Mouse (Mus musculus): ENCODE results near the gene Gm9803.

Gm9803 gene

GRCm38 (mm10) chr10:43512976-43513375 is 10.9 kb upstream of the Gm9803 start:
- in situ Hi-C loops (cut with MseI, MboI): no loop called here

- in situ Hi-C loops (cut with MseI, MboI): no loop called here
These were observed 6.8 kb upstream of the Gm9803 start for GRCm38 (mm10) chr10:43516992-43517660.

GRCm38 (mm10) chr10:43517836-43518235 is 6.0 kb upstream of the Gm9803 start:
- in situ Hi-C loops (cut with MseI, MboI): no loop called here

GRCm38 (mm10) chr10:43518368-43518767 is 5.5 kb upstream of the Gm9803 start:
- in situ Hi-C loops (cut with MseI, MboI): no loop called here

GRCm38 (mm10) chr10:43519977-43520376 is 3.9 kb upstream of the Gm9803 start:
- in situ Hi-C loops (cut with MseI, MboI): no loop called here

GRCm38 (mm10) chr10:43527283-43528269 is 3.7 kb downstream of the Gm9803 start:
- in situ Hi-C loops (cut with MseI, MboI): no loop called here

GRCm38 (mm10) chr10:43534382-43534781 is 10.5 kb downstream of the Gm9803 start:
- in situ Hi-C loops (cut with MseI, MboI): no loop called here

GRCm38 (mm10) chr10:43537652-43538051 is 13.8 kb downstream of the Gm9803 start:
- in situ Hi-C loops (cut with MseI, MboI): no loop called here

- in situ Hi-C loops (cut with MseI, MboI): no loop called here
These were observed 14.9 kb downstream of the Gm9803 start for GRCm38 (mm10) chr10:43538831-43539230.

- in situ Hi-C loops (cut with MseI, MboI): no loop called here
These were observed 15.9 kb downstream of the Gm9803 start for GRCm38 (mm10) chr10:43539746-43540310.

- in situ Hi-C loops (cut with MseI, MboI): no loop called here
These were observed 16.7 kb downstream of the Gm9803 start, which contains the start of gene 1700021F05Rik for GRCm38 (mm10) chr10:43540442-43541152. Gene 1700021F05Rik, minus strand, starts transcription at chr10:43540994.

- in situ Hi-C loops (cut with MseI, MboI): no loop called here
These were observed 17.3 kb downstream of the Gm9803 start for GRCm38 (mm10) chr10:43541153-43541544.

- in situ Hi-C loops (cut with MseI, MboI): no loop called here
These were observed 25.5 kb downstream of the Gm9803 start for GRCm38 (mm10) chr10:43549411-43549810.

GRCm38 (mm10) chr10:43550923-43551322 is 27.0 kb downstream of the Gm9803 start:
- in situ Hi-C loops (cut with MseI, MboI): no loop called here

GRCm38 (mm10) chr10:43551388-43551787 is 27.5 kb downstream of the Gm9803 start:
- in situ Hi-C loops (cut with MseI, MboI): no loop called here

GRCm38 (mm10) chr10:43557630-43558165 is 33.8 kb downstream of the Gm9803 start:
- in situ Hi-C loops (cut with MseI, MboI): no loop called here

GRCm38 (mm10) chr10:43559313-43559712 is 35.4 kb downstream of the Gm9803 start:
- in situ Hi-C loops (cut with MseI, MboI): no loop called here

GRCm38 (mm10) chr10:43560765-43561164 is 36.9 kb downstream of the Gm9803 start:
- in situ Hi-C loops (cut with MseI, MboI): no loop called here

GRCm38 (mm10) chr10:43561311-43561710 is 37.4 kb downstream of the Gm9803 start:
- in situ Hi-C loops (cut with MseI, MboI): no loop called here
